Mouse (Mus musculus) olfactory bulb, adult 2 months (tissue): ENCODE data around the gene Kcnj2. TPM values are rescaled to one million over a fixed set of nuclear protein-coding genes. Genes with fewer than 3 reads are reported as not detected.

ENCODE experiments used
- H3K27ac ChIP-seq: fragments of 200-500 bp; 2 replicates; pipeline ENCODE4 v1.5.1; 2012; ENCODE audit warnings: low read depth, low read length; ENCODE audit not compliant: insufficient read depth
- H3K4me1 ChIP-seq: fragments of 200-500 bp; 2 replicates; pipeline ENCODE4 v1.6.1; 2012; ENCODE audit warnings: low read length; ENCODE audit not compliant: control insufficient read depth, insufficient read depth
- H3K4me3 ChIP-seq: fragments of 200-500 bp; 2 replicates; pipeline ENCODE4 v1.5.1; 2012; ENCODE audit warnings: mild to moderate bottlenecking, low read depth, low read length, moderate library complexity; ENCODE audit not compliant: insufficient read depth
- CTCF ChIP-seq: fragments of 200-500 bp; IDR thresholded peaks from 2 replicates; pipeline ENCODE4 v1.5.1; 2012; ENCODE audit warnings: low read depth, mild to moderate bottlenecking, low read length, moderate library complexity; ENCODE audit not compliant: insufficient read depth
- POLR2A ChIP-seq: fragments of 200-500 bp; IDR thresholded peaks from 2 replicates; pipeline ENCODE4 v1.6.1; 2012; ENCODE audit warnings: mild to moderate bottlenecking, low read depth, low read length, moderate library complexity; ENCODE audit not compliant: insufficient read depth
- WGBS: fragments of 180-500 bp; shearing (Covaris S2); methylation state at CpG from one replicate; pipeline ENCODE4 v1.1.7; 2018; 5-methylcytosine and 5-hydroxymethylcytosine counted together
- polyA plus RNA-seq: library from polyadenylated mRNA; stranded (reverse); fragments of >200 nt; gene quantifications from 2 replicates; pipeline ENCODE4 v1.2.4, GENCODE M21; 2012; ENCODE audit warnings: low replicate concordance; ENCODE audit not compliant: missing spikeins, insufficient read depth, insufficient read length

Gene Kcnj2
- polyA plus RNA-seq, 1 experiment = not detected

- H3K4me3 ChIP-seq = no peak overlapping the region
- TF ChIP-seq POLR2A (no peak), CTCF (no peak)
- no peak overlapping the region for H3K27ac ChIP-seq
- H3K4me1 ChIP-seq = no peaks in the 10 kb centered on the region
These were observed 22.3 kb downstream of the Kcnj2 start for GRCm38 (mm10) chr11:111088226-111088625.

- no peak overlapping the region for H3K4me3 ChIP-seq
- no peaks in the 10 kb centered on the region for H3K4me1 ChIP-seq
- H3K27ac ChIP-seq = no peak overlapping the region
- 82% methylated on average over 3 of the region's 3 CpGs for WGBS
- TF ChIP-seq POLR2A (no peak), CTCF (no peak)
These were observed 22.8 kb downstream of the Kcnj2 start for GRCm38 (mm10) chr11:111088812-111089211.

- H3K4me1 ChIP-seq = no peaks in the 10 kb centered on the region
- WGBS = 84% methylated on average over 6 of the region's 6 CpGs
- no peak overlapping the region for H3K4me3 ChIP-seq
- no peak for TF ChIP-seq POLR2A
- no peak overlapping the region for H3K27ac ChIP-seq
These were observed 25.2 kb downstream of the Kcnj2 start for GRCm38 (mm10) chr11:111091117-111091516.

- TF ChIP-seq POLR2A (no peak), CTCF (no peak)
- H3K4me3 ChIP-seq = no peak overlapping the region
- H3K27ac ChIP-seq = no peak overlapping the region
- WGBS = 73% methylated on average over 2 of the region's 2 CpGs
- no peaks in the 10 kb centered on the region for H3K4me1 ChIP-seq
These were observed 27.0 kb downstream of the Kcnj2 start for GRCm38 (mm10) chr11:111092967-111093366.

- Histone ChIP-seq H3K4me1 (no peaks in the 10 kb centered on the region), H3K4me3 (no peak overlapping the region), H3K27ac (no peak overlapping the region)
- TF ChIP-seq POLR2A = no peak
- no peak for TF ChIP-seq CTCF
- WGBS = 75% methylated on average over 5 of the region's 5 CpGs
These were observed 30.6 kb downstream of the Kcnj2 start for GRCm38 (mm10) chr11:111096612-111097011.

- WGBS = 91% methylated on average over 2 of the region's 2 CpGs
- Histone ChIP-seq H3K4me3 (no peak overlapping the region), H3K4me1 (no peaks in the 10 kb centered on the region), H3K27ac (no peak overlapping the region)
- TF ChIP-seq POLR2A (no peak), CTCF (no peak)
These were observed 34.2 kb downstream of the Kcnj2 start for GRCm38 (mm10) chr11:111100131-111100530.

- 45% methylated on average over 4 of the region's 4 CpGs for WGBS
- Histone ChIP-seq H3K4me1 (no peaks in the 10 kb centered on the region), H3K27ac (no peak overlapping the region), H3K4me3 (no peak overlapping the region)
- TF ChIP-seq POLR2A = no peak
- TF ChIP-seq CTCF = no peak
These were observed 34.7 kb downstream of the Kcnj2 start for GRCm38 (mm10) chr11:111100651-111101050.

- H3K4me3 ChIP-seq = no peak overlapping the region
- WGBS = 82% methylated on average over 9 of the region's 9 CpGs
- TF ChIP-seq CTCF = no peak
- TF ChIP-seq POLR2A = no peak
- H3K27ac ChIP-seq = no peak overlapping the region
- H3K4me1 ChIP-seq = no peaks in the 10 kb centered on the region
These were observed 35.7 kb downstream of the Kcnj2 start for GRCm38 (mm10) chr11:111101620-111102176.

GRCm38 (mm10) chr11:111104422-111104821 lies 38.5 kb downstream of the Kcnj2 start:
- TF ChIP-seq POLR2A (no peak), CTCF (no peak)
- Histone ChIP-seq H3K4me1 (peaks cover 3% of the 10 kb centered on the region; the same call in 1 of the 2 replicates), H3K27ac (no peak overlapping the region), H3K4me3 (no peak overlapping the region)
- WGBS = 66% methylated on average over 2 of the region's 2 CpGs

- TF ChIP-seq POLR2A (no peak), CTCF (no peak)
- WGBS = 45% methylated on average over 9 of the region's 9 CpGs
- Histone ChIP-seq H3K4me1 (peaks cover 3% of the 10 kb centered on the region; the same call in 1 of the 2 replicates), H3K4me3 (no peak overlapping the region), H3K27ac (no peak overlapping the region)
These were observed 42.2 kb downstream of the Kcnj2 start for GRCm38 (mm10) chr11:111108130-111108529.
